Mouse (Mus musculus): ENCODE results near the gene Ffar2. TPM values are rescaled to one million over a fixed set of nuclear protein-coding genes. Genes with fewer than 3 reads are reported as not detected.
"Not testable (repeated sequence)": the region's sequence is repeated elsewhere in the genome, so short reads cannot be mapped to it uniquely, and the experiment has no call there.

Gene Ffar2
- polyA plus RNA-seq, 1 experiment from 2014 or later: 0.55 TPM

- H3K27ac ChIP-seq (ENCODE audit: low read length): no peak overlapping the region
- no peak for ATAC-seq (ENCODE audit: insufficient number of reproducible peaks, insufficient read depth, low FRiP score, low read depth)
- H3K4me3 ChIP-seq (ENCODE audit: low read depth, low read length): no peak overlapping the region
- no peaks in the 10 kb centered on the region for H3K27me3 ChIP-seq (ENCODE audit: control insufficient read depth, insufficient read depth, low read length)
- H3K9ac ChIP-seq (replicated peaks; ENCODE audit: low read depth, low read length): no peak overlapping the region
- H3K9me3 ChIP-seq (ENCODE audit: control insufficient read depth, low read depth, low read length): no peaks in the 10 kb centered on the region
- H3K36me3 ChIP-seq (ENCODE audit: control insufficient read depth, insufficient read depth, low read length): no peaks in the 10 kb centered on the region
- 69% methylated on average over 6 of the region's 6 CpGs for WGBS
- H3K4me1 ChIP-seq (ENCODE audit: control insufficient read depth, insufficient read depth, low read length): no peaks in the 10 kb centered on the region
- H3K4me2 ChIP-seq (replicated peaks; ENCODE audit: low read depth, low read length): no peak overlapping the region
These were observed 24.4 kb upstream of the Ffar2 start for GRCm38 (mm10) chr7:30847934-30848333.

DNA sequence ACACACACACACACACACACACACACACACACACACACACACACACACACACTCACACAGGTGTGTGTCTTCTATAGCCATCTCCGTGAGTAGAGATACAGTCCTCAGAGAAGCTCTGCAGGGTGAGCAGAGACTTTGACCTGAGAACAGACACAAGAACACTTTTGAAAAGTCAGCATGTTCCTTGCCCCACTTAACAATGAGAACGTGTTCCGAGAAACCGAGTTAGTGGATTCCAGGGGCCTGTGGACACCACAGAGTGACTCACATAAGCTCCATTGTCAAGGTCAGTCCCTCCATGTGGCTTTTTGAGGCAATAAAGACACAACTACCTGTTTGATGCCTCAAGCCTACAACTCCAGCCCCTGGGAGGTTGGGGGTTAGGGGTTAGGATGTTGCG is 23.8 kb upstream of the Ffar2 start:
- Histone ChIP-seq H3K4me3 (ENCODE audit: low read depth, low read length) (no peak overlapping the region), H3K4me1 (ENCODE audit: control insufficient read depth, insufficient read depth, low read length) (no peaks in the 10 kb centered on the region), H3K9me3 (ENCODE audit: control insufficient read depth, low read depth, low read length) (no peaks in the 10 kb centered on the region), H3K27me3 (ENCODE audit: control insufficient read depth, insufficient read depth, low read length) (no peaks in the 10 kb centered on the region), H3K4me2 (replicated peaks; ENCODE audit: low read depth, low read length) (no peak overlapping the region), H3K36me3 (ENCODE audit: control insufficient read depth, insufficient read depth, low read length) (no peaks in the 10 kb centered on the region), H3K27ac (ENCODE audit: low read length) (no peak overlapping the region), H3K9ac (replicated peaks; ENCODE audit: low read depth, low read length) (no peak overlapping the region)
- no peak for ATAC-seq (ENCODE audit: insufficient number of reproducible peaks, insufficient read depth, low FRiP score, low read depth)
- 65% methylated on average over 5 of the region's 5 CpGs for WGBS

DNA sequence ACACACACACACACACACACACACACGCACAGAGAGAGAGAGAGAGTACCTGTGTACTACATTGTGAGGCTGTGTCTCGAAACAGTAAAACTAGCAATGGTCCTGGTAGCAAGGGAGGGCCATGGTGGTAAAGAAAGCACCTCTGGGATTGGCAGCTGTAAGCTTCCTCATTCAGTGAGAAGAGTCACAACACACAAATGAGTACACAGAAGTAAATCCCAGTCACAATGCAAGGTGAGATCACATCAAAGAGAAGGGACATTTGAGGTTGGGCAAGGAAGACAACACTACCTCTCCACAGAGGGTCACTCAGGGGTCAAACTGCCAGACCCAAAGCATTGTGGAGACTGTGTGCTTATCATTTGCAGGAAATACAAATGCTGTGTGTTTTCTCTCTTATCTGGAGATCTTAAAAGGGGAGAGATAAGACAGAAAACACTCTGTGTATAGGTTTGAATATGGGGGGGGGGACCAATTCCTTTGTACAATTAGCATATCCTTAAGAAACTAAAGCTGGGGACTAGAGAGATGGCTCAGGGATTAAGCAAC is 23.0 kb upstream of the Ffar2 start:
- no peak overlapping the region for H3K9ac ChIP-seq (replicated peaks; ENCODE audit: low read depth, low read length)
- H3K4me1 ChIP-seq (ENCODE audit: control insufficient read depth, insufficient read depth, low read length): no peaks in the 10 kb centered on the region
- H3K27ac ChIP-seq (ENCODE audit: low read length): no peak overlapping the region
- no peaks in the 10 kb centered on the region for H3K36me3 ChIP-seq (ENCODE audit: control insufficient read depth, insufficient read depth, low read length)
- WGBS: 39% methylated on average over 2 of the region's 2 CpGs
- no peak for ATAC-seq (ENCODE audit: insufficient number of reproducible peaks, insufficient read depth, low FRiP score, low read depth)
- no peaks in the 10 kb centered on the region for H3K9me3 ChIP-seq (ENCODE audit: control insufficient read depth, low read depth, low read length)
- no peak overlapping the region for H3K4me3 ChIP-seq (ENCODE audit: low read depth, low read length)
- no peaks in the 10 kb centered on the region for H3K27me3 ChIP-seq (ENCODE audit: control insufficient read depth, insufficient read depth, low read length)
- H3K4me2 ChIP-seq (replicated peaks; ENCODE audit: low read depth, low read length): no peak overlapping the region

GRCm38 (mm10) chr7:30844676-30845297 is 21.2 kb upstream of the Ffar2 start:
- no peak overlapping the region for H3K9ac ChIP-seq (replicated peaks; ENCODE audit: low read depth, low read length)
- H3K27me3 ChIP-seq (ENCODE audit: control insufficient read depth, insufficient read depth, low read length): no peaks in the 10 kb centered on the region
- no peak for ATAC-seq (ENCODE audit: insufficient number of reproducible peaks, insufficient read depth, low FRiP score, low read depth)
- H3K9me3 ChIP-seq (ENCODE audit: control insufficient read depth, low read depth, low read length): no peaks in the 10 kb centered on the region
- H3K27ac ChIP-seq (ENCODE audit: low read length): no peak overlapping the region
- no peaks in the 10 kb centered on the region for H3K4me1 ChIP-seq (ENCODE audit: control insufficient read depth, insufficient read depth, low read length)
- H3K36me3 ChIP-seq (ENCODE audit: control insufficient read depth, insufficient read depth, low read length): no peaks in the 10 kb centered on the region
- H3K4me3 ChIP-seq (ENCODE audit: low read depth, low read length): no peak overlapping the region
- 34% methylated on average over 7 of the region's 7 CpGs for WGBS
- H3K4me2 ChIP-seq (replicated peaks; ENCODE audit: low read depth, low read length): no peak overlapping the region

DNA sequence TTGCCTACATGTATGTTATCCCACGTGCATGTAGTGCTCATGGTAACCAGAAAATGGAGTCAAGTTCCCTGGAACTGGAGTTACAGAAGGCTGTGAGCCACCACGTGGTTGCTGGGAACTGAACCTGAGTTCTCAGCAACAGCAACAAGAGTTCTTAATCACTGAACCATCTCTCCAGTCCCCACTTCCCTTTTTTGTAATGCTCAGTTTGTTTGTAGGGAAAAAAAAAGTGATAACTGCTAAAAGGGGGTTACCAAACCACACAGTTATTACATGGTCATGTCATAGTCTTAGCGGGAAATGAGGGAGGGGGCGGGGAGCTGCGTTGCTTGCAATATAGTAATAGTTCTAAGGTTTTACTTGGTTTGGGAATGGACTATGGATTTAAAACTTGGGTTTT is 18.5 kb upstream of the Ffar2 start:
- no peak overlapping the region for H3K9ac ChIP-seq (replicated peaks; ENCODE audit: low read depth, low read length)

DNA sequence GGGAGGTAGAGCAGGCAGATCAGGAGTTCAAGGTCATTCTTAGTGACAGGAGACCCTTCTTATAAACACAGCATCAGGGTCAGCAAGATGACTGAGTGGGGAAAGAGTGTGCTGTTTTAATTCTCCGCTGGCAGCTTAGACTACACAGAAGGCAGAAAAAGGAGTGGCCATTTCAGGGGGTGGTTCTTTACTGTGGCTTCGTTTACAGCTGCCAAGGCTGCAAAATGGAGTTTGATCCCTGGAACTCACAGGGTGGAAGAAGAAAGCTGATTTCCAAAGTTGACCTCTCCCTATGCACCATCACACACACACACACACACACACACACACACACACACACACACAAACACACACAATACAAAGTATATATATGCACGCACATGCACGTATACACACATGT is 17.8 kb upstream of the Ffar2 start:
- Histone ChIP-seq H3K27me3 (ENCODE audit: control insufficient read depth, insufficient read depth, low read length) (no peaks in the 10 kb centered on the region), H3K4me2 (replicated peaks; ENCODE audit: low read depth, low read length) (no peak overlapping the region), H3K36me3 (ENCODE audit: control insufficient read depth, insufficient read depth, low read length) (no peaks in the 10 kb centered on the region), H3K9ac (replicated peaks; ENCODE audit: low read depth, low read length) (no peak overlapping the region), H3K9me3 (ENCODE audit: control insufficient read depth, low read depth, low read length) (no peaks in the 10 kb centered on the region), H3K4me3 (ENCODE audit: low read depth, low read length) (no peak overlapping the region), H3K27ac (ENCODE audit: low read length) (no peak overlapping the region), H3K4me1 (ENCODE audit: control insufficient read depth, insufficient read depth, low read length) (no peaks in the 10 kb centered on the region)
- WGBS: 62% methylated on average over 4 of the region's 4 CpGs
- ATAC-seq (ENCODE audit: insufficient number of reproducible peaks, insufficient read depth, low FRiP score, low read depth): no peak

More for the DNA sequence above, 18.5 kb upstream of the Ffar2 start:
- no peaks in the 10 kb centered on the region for H3K4me1 ChIP-seq (ENCODE audit: control insufficient read depth, insufficient read depth, low read length)
- no peaks in the 10 kb centered on the region for H3K27me3 ChIP-seq (ENCODE audit: control insufficient read depth, insufficient read depth, low read length)
- H3K4me3 ChIP-seq (ENCODE audit: low read depth, low read length): no peak overlapping the region
- ATAC-seq (ENCODE audit: insufficient number of reproducible peaks, insufficient read depth, low FRiP score, low read depth): no peak
- H3K9me3 ChIP-seq (ENCODE audit: control insufficient read depth, low read depth, low read length): no peaks in the 10 kb centered on the region
- no peak overlapping the region for H3K4me2 ChIP-seq (replicated peaks; ENCODE audit: low read depth, low read length)
- no peaks in the 10 kb centered on the region for H3K36me3 ChIP-seq (ENCODE audit: control insufficient read depth, insufficient read depth, low read length)
- 82% methylated on average over 5 of the region's 5 CpGs for WGBS
- H3K27ac ChIP-seq (ENCODE audit: low read length): no peak overlapping the region

- Histone ChIP-seq H3K9me3 (ENCODE audit: control insufficient read depth, low read depth, low read length) (no peaks in the 10 kb centered on the region), H3K9ac (replicated peaks; ENCODE audit: low read depth, low read length) (no peak overlapping the region), H3K27ac (ENCODE audit: low read length) (no peak overlapping the region), H3K4me1 (ENCODE audit: control insufficient read depth, insufficient read depth, low read length) (no peaks in the 10 kb centered on the region), H3K36me3 (ENCODE audit: control insufficient read depth, insufficient read depth, low read length) (no peaks in the 10 kb centered on the region), H3K4me3 (ENCODE audit: low read depth, low read length) (no peak overlapping the region), H3K4me2 (replicated peaks; ENCODE audit: low read depth, low read length) (no peak overlapping the region), H3K27me3 (ENCODE audit: control insufficient read depth, insufficient read depth, low read length) (no peaks in the 10 kb centered on the region)
- ATAC-seq (ENCODE audit: insufficient number of reproducible peaks, insufficient read depth, low FRiP score, low read depth): no peak
- 68% methylated on average over 3 of the region's 3 CpGs for whole genome bisulfite sequencing
These were observed 16.7 kb upstream of the Ffar2 start for GRCm38 (mm10) chr7:30840306-30840705.

GRCm38 (mm10) chr7:30837277-30837676 is 13.7 kb upstream of the Ffar2 start:
- Histone ChIP-seq H3K36me3 (ENCODE audit: control insufficient read depth, insufficient read depth, low read length) (no peaks in the 10 kb centered on the region), H3K9me3 (ENCODE audit: control insufficient read depth, low read depth, low read length) (no peaks in the 10 kb centered on the region), H3K27ac (ENCODE audit: low read length) (no peak overlapping the region), H3K4me1 (ENCODE audit: control insufficient read depth, insufficient read depth, low read length) (no peaks in the 10 kb centered on the region), H3K4me2 (replicated peaks; ENCODE audit: low read depth, low read length) (no peak overlapping the region), H3K27me3 (ENCODE audit: control insufficient read depth, insufficient read depth, low read length) (no peaks in the 10 kb centered on the region), H3K4me3 (ENCODE audit: low read depth, low read length) (no peak overlapping the region), H3K9ac (replicated peaks; ENCODE audit: low read depth, low read length) (no peak overlapping the region)
- ATAC-seq (ENCODE audit: insufficient number of reproducible peaks, insufficient read depth, low FRiP score, low read depth): no peak

DNA sequence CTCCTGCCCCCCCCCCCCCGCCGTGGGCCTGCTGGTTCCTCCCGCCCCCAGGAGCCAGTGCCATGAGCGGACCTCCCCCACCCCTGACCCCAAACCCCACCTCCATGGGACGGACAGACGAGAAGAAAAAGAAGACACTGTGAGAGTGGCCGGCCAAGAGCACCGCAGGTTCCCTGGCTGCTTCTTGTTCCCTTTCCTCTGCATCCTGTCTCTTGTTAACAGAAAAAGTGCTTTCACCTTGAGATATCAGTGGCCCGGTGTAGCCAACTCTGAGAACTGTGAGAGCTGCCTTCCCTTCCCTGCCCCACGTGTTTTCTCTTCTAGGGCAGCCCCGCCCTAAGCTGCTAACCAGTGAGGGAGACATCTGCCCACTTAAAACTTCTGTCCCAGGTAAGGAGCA is 9.1 kb upstream of the Ffar2 start:
- not testable (repeated sequence) for H3K9me3 ChIP-seq (ENCODE audit: control insufficient read depth, low read depth, low read length); H3K4me1 ChIP-seq (ENCODE audit: control insufficient read depth, insufficient read depth, low read length); H3K4me3 ChIP-seq (ENCODE audit: low read depth, low read length); H3K36me3 ChIP-seq (ENCODE audit: control insufficient read depth, insufficient read depth, low read length); H3K9ac ChIP-seq (replicated peaks; ENCODE audit: low read depth, low read length); H3K4me2 ChIP-seq (replicated peaks; ENCODE audit: low read depth, low read length); H3K27me3 ChIP-seq (ENCODE audit: control insufficient read depth, insufficient read depth, low read length); H3K27ac ChIP-seq (ENCODE audit: low read length); ATAC-seq (ENCODE audit: insufficient number of reproducible peaks, insufficient read depth, low FRiP score, low read depth)
- WGBS: 36% methylated on average over 5 of the region's 11 CpGs
